Mouse (Mus musculus) inflammation-experienced regulatory T-cells, adult 6 months (primary cell): Measurements from ENCODE around the gene Cyp2u1. TPM values are rescaled to one million over a fixed set of nuclear protein-coding genes. Genes with fewer than 3 reads are reported as not detected.
"Not testable (repeated sequence)": the region's sequence is repeated elsewhere in the genome, so short reads cannot be mapped to it uniquely, and the experiment has no call there.

Experiments
- ATAC-seq: one replicate; pipeline ENCODE4 v1.8.0; 2017
- polyA plus RNA-seq, 3 experiments: library from polyadenylated mRNA; unstranded; fragments of 100-300 nt; shearing (Covaris generic); gene quantifications; one replicate each; pipeline ENCODE4 v1.2.1; 2017

Cyp2u1 gene
- 1 to 10 TPM in 2 of 3 experiments, under 1 TPM in 1; 0.68 to 2.3 (median 1.4) TPM for polyA plus RNA-seq

- peak; percentile 96 for ATAC-seq
Observed at GRCm38 (mm10) chr3:131302452-131303319, at the start of gene Cyp2u1. Cyp2u1 (minus strand) TSS chr3:131303227.

GRCm38 (mm10) chr3:131350539-131350938 lies 47.5 kb upstream of the Cyp2u1 start:
- no peak for ATAC-seq

- ATAC-seq = no peak
Observed at GRCm38 (mm10) chr3:131349013-131349412, 46.0 kb upstream of the Cyp2u1 start.

GRCm38 (mm10) chr3:131348579-131348950 lies 45.5 kb upstream of the Cyp2u1 start:
- no peak for ATAC-seq

- no peak for ATAC-seq
Observed at GRCm38 (mm10) chr3:131347831-131348578, 45.0 kb upstream of the Cyp2u1 start.

GRCm38 (mm10) chr3:131345903-131346302 lies 42.9 kb upstream of the Cyp2u1 start:
- no peak for ATAC-seq

GRCm38 (mm10) chr3:131343311-131343710 lies 40.3 kb upstream of the Cyp2u1 start:
- ATAC-seq = no peak

- ATAC-seq = no peak
Observed at GRCm38 (mm10) chr3:131340885-131341284, 37.9 kb upstream of the Cyp2u1 start.

- ATAC-seq = no peak
Observed at GRCm38 (mm10) chr3:131339280-131339679, 36.3 kb upstream of the Cyp2u1 start.

GRCm38 (mm10) chr3:131337749-131338148 lies 34.7 kb upstream of the Cyp2u1 start:
- ATAC-seq = not testable (repeated sequence)

- ATAC-seq = no peak
Observed at GRCm38 (mm10) chr3:131336629-131337028, 33.6 kb upstream of the Cyp2u1 start.

- no peak for ATAC-seq
Observed at GRCm38 (mm10) chr3:131335117-131335547, 32.1 kb upstream of the Cyp2u1 start.

- ATAC-seq = no peak
Observed at GRCm38 (mm10) chr3:131327189-131327588, 24.2 kb upstream of the Cyp2u1 start.

- ATAC-seq = no peak
Observed at GRCm38 (mm10) chr3:131326637-131327036, 23.6 kb upstream of the Cyp2u1 start.

GRCm38 (mm10) chr3:131322081-131322815 lies 19.2 kb upstream of the Cyp2u1 start:
- ATAC-seq = no peak

GRCm38 (mm10) chr3:131320184-131320583 lies 17.2 kb upstream of the Cyp2u1 start:
- ATAC-seq = peak; percentile 73

- ATAC-seq = no peak
Observed at GRCm38 (mm10) chr3:131318211-131318610, 15.2 kb upstream of the Cyp2u1 start.

GRCm38 (mm10) chr3:131317126-131317525 lies 14.1 kb upstream of the Cyp2u1 start:
- ATAC-seq = no peak

- ATAC-seq = no peak
Observed at GRCm38 (mm10) chr3:131315957-131316510, 13.0 kb upstream of the Cyp2u1 start.

GRCm38 (mm10) chr3:131312340-131312739 lies 9.3 kb upstream of the Cyp2u1 start:
- ATAC-seq = no peak

GRCm38 (mm10) chr3:131310572-131310971 lies 7.5 kb upstream of the Cyp2u1 start:
- ATAC-seq = no peak

- no peak for ATAC-seq
Observed at GRCm38 (mm10) chr3:131307811-131308210, 4.8 kb upstream of the Cyp2u1 start.

- no peak for ATAC-seq
Observed at GRCm38 (mm10) chr3:131306255-131306654, 3.2 kb upstream of the Cyp2u1 start.
